Mouse (Mus musculus): Measurements from ENCODE around the gene Rundc3a.

- no peak for TF ChIP-seq POLR2A (IDR thresholded peaks at IDR 0.05; ENCODE audit: control insufficient read depth, low read depth, low read length)
- no peak for TF ChIP-seq CTCF (IDR thresholded peaks at IDR 0.05; ENCODE audit: control insufficient read depth, insufficient read depth, insufficient replicate concordance, low read depth, low read length)
These were observed 52.7 kb downstream of the Rundc3a start for GRCm38 (mm10) chr11:102445891-102446361.
